Mouse (Mus musculus): ENCODE results near the gene Sfi1.

DNA sequence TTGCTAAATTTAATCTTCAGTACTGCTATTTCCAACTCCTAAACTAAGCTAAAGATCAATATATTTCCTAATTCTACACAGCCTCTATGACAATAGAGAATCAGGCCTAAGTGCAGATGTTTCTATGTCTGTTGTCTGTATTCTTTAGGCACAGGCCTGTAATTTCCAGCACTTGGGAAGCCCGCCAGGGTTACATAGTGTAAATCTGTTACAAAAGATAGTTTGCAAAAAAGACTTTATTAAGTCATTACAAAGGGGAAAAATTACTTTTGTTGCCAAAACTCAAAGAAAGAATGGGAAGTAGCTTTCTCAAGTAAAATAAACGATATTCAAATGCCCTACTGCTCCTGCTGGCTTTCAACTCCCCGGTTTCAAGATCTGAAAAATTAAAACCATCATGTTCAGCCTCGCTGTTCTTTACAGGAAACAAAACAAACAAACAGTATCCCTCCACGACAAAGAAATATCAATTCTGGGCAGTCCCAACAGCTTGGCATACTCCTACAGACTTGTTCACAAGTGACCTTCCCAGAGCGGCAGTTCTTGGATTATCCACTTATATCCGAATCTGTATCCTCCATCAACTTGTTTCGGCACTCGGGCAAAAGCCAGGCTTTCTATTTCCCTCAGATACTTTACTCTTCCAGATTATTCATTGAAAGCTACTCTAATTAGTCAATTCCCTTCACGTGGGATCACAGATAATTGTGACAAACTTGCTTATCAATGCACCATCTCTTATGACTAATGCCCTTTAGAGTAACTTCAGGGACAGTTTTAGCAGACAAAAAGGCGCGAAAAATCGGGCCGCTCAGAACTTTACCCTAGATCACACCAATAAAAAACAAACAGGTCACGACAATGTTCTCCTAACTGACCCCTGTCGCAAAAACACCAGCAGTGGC is 8.3 kb upstream of the Sfi1 start:
- TF ChIP-seq GABPA (IDR thresholded peaks at IDR 0.05; ENCODE audit: low read depth, low read length) (no peak), MYB (IDR thresholded peaks at IDR 0.05; ENCODE audit: low read depth, low read length) (no peak), CTCF (IDR thresholded peaks at IDR 0.05 in 2 of 3, conservative IDR thresholded peaks at IDR 0.05 in 1 of 3; ENCODE audit: control insufficient read depth in 1 of 3, insufficient read depth in 1 of 3, low read depth in 2 of 3, low read length in 3 of 3, poor library complexity in 1 of 3, severe bottlenecking in 1 of 3) (no peak), EP300 (IDR thresholded peaks at IDR 0.05; ENCODE audit: low read depth in 1 of 2, low read length in 2 of 2) (no peak), ZKSCAN1 (IDR thresholded peaks at IDR 0.05; ENCODE audit: low read depth, low read length) (no peak), TAL1 (IDR thresholded peaks at IDR 0.05; ENCODE audit: low read length) (no peak), NRF1 (IDR thresholded peaks at IDR 0.05; ENCODE audit: insufficient read depth, low read depth, low read length, poor library complexity, severe bottlenecking) (no peak), TCF12 (IDR thresholded peaks at IDR 0.05; ENCODE audit: low read depth, low read length) (no peak), CHD1 (IDR thresholded peaks at IDR 0.05; ENCODE audit: low read depth, low read length) (no peak), CHD2 (IDR thresholded peaks at IDR 0.05; ENCODE audit: low read length) (no peak), SMC3 (IDR thresholded peaks at IDR 0.05; ENCODE audit: low read depth, low read length) (no peak)
